Mouse (Mus musculus) hindbrain, embryonic 12.5 days (tissue): Measurements from ENCODE around the gene Btbd9. TPM values are rescaled to one million over a fixed set of nuclear protein-coding genes. Genes with fewer than 3 reads are reported as not detected.
A peak's percentile ranks its signal among the peaks of the same experiment; 100 is the strongest.

Experiments used
- ATAC-seq: fragments of 200-750 bp; cut with Nextera tagmentation; 2 replicates; pipeline ENCODE4 v1.8.0; 2017; ENCODE audit warnings: moderate TSS enrichment; ENCODE audit not compliant: low FRiP score
- H3K27ac ChIP-seq: fragments of 300-500 bp; sonication (generic); 2 replicates; pipeline ENCODE4 v1.5.1; 2016; ENCODE audit warnings: mild to moderate bottlenecking
- H3K27me3 ChIP-seq: fragments of 300-500 bp; sonication (generic); 2 replicates; pipeline ENCODE4 v1.6.1; 2016; ENCODE audit warnings: mild to moderate bottlenecking
- H3K36me3 ChIP-seq: fragments of 300-500 bp; sonication (generic); 2 replicates; pipeline ENCODE4 v1.6.1; 2016; ENCODE audit warnings: mild to moderate bottlenecking
- H3K4me1 ChIP-seq: fragments of 300-500 bp; sonication (generic); 2 replicates; pipeline ENCODE4 v1.6.1; 2016
- H3K4me2 ChIP-seq: fragments of 300-500 bp; sonication (generic); replicated peaks from 2 replicates; pipeline ENCODE4 v1.6.1; 2016; ENCODE audit warnings: mild to moderate bottlenecking
- H3K4me3 ChIP-seq: fragments of 300-500 bp; sonication (generic); 2 replicates; pipeline ENCODE4 v1.5.1; 2016; ENCODE audit warnings: mild to moderate bottlenecking
- H3K9ac ChIP-seq: fragments of 300-500 bp; sonication (generic); 2 replicates; pipeline ENCODE4 v1.6.1; 2016; ENCODE audit warnings: mild to moderate bottlenecking, moderate library complexity
- H3K9me3 ChIP-seq: fragments of 300-500 bp; sonication (generic); replicated peaks from 2 replicates; pipeline ENCODE4 v1.6.1; 2016; ENCODE audit warnings: mild to moderate bottlenecking
- WGBS: fragments of 180-500 bp; shearing (Covaris S2); methylation state at CpG from one replicate; pipeline ENCODE4 v1.1.7; 2016; 5-methylcytosine and 5-hydroxymethylcytosine counted together
- polyA plus RNA-seq: library from polyadenylated mRNA; unstranded; fragments of >200 nt; fragmentation: Nextera tagmentation; extraction: Ambion mirVana; gene quantifications from 2 replicates; pipeline ENCODE4 v1.2.1, GENCODE M21; 2016

The Btbd9 gene
- polyA plus RNA-seq, 1 experiment from 2014 or later = 106 TPM

DNA sequence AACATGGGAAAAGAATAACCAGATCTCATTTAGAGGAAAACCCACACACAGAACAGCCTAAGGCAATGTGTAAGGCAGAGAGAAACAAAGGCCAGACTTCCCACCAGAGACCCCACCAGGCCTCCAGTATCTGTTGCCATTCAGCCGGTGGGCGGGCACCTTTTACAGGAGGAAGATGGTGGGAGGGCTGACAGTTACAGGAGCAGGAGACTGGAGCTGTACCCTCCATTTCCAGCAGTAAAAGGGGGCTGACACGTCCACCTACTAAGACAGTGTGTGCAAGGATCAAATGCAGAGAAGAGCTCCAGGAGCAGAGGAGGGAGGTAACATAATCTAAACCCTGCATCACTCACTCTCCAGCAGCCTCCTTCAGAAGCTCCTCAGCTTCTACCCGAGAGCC, 123.0 kb downstream of the Btbd9 start:
- WGBS = 62% methylated on average over 4 of the region's 4 CpGs
- Histone ChIP-seq H3K36me3 (no peaks in the 10 kb centered on the region), H3K9me3 (no peaks in the 10 kb centered on the region), H3K4me3 (no peak overlapping the region), H3K27me3 (no peaks in the 10 kb centered on the region), H3K4me1 (peaks cover 16% of the 10 kb centered on the region), H3K4me2 (no peak overlapping the region), H3K27ac (no peak overlapping the region), H3K9ac (no peak overlapping the region)
- ATAC-seq = no peak

- no peaks in the 10 kb centered on the region for H3K36me3 ChIP-seq
- H3K9ac ChIP-seq = no peak overlapping the region
- H3K4me3 ChIP-seq = no peak overlapping the region
- no peaks in the 10 kb centered on the region for H3K9me3 ChIP-seq
- WGBS = 94% methylated on average over 9 of the region's 9 CpGs
- no peak overlapping the region for H3K27ac ChIP-seq
- ATAC-seq = no peak
- H3K4me1 ChIP-seq = peaks cover 11% of the 10 kb centered on the region; the same call in 1 of the 2 replicates
- no peak overlapping the region for H3K4me2 ChIP-seq
- H3K27me3 ChIP-seq = no peaks in the 10 kb centered on the region
Observed at GRCm38 (mm10) chr17:30452363-30452762, 123.9 kb downstream of the Btbd9 start.

DNA sequence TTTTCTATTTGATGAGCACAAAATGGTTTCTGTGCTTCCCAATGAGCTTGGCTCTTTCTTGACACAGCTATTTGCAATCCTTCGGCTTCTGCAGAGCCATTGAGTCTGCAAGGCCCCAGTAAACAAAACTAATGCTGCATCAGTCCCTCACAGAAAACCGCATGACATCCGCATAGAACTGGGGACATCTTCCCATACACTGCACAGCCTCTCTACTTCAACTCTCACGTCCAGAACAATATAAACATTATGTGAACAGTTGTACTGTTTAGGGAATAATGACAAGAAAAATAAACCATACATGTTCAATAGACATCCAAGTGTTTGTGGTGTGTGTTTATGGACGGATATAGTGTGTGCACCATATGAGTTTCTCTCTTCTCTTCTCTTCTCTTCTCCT, 127.7 kb downstream of the Btbd9 start:
- no peak for ATAC-seq
- H3K27ac ChIP-seq = no peak overlapping the region
- no peak overlapping the region for H3K4me2 ChIP-seq
- H3K4me1 ChIP-seq = no peaks in the 10 kb centered on the region
- peaks cover 6% of the 10 kb centered on the region; the same call in 1 of the 2 replicates for H3K36me3 ChIP-seq
- WGBS = 92% methylated on average over 5 of the region's 5 CpGs
- H3K9me3 ChIP-seq = 0 out of 2 replicates have a peak, but pooled peaks cover 4% of the 10 kb centered on the region
- H3K9ac ChIP-seq = no peak overlapping the region
- no peak overlapping the region for H3K4me3 ChIP-seq
- no peaks in the 10 kb centered on the region for H3K27me3 ChIP-seq

- H3K27ac ChIP-seq = no peak overlapping the region
- no peak overlapping the region for H3K4me2 ChIP-seq
- H3K4me1 ChIP-seq = peaks cover 3% of the 10 kb centered on the region; the same call in 1 of the 2 replicates
- no peak overlapping the region for H3K4me3 ChIP-seq
- peaks cover 6% of the 10 kb centered on the region; the same call in 1 of the 2 replicates for H3K36me3 ChIP-seq
- no peak overlapping the region for H3K9ac ChIP-seq
- 90% methylated on average over 3 of the region's 3 CpGs for WGBS
- no peak for ATAC-seq
- H3K9me3 ChIP-seq = 0 out of 2 replicates have a peak, but pooled peaks cover 4% of the 10 kb centered on the region
- H3K27me3 ChIP-seq = no peaks in the 10 kb centered on the region
Observed at GRCm38 (mm10) chr17:30445805-30446441, 130.4 kb downstream of the Btbd9 start.

GRCm38 (mm10) chr17:30439702-30440101, 136.6 kb downstream of the Btbd9 start:
- 82% methylated on average over 3 of the region's 3 CpGs for WGBS
- 0 out of 2 replicates have a peak, but pooled peaks cover 4% of the 10 kb centered on the region for H3K9me3 ChIP-seq

GRCm38 (mm10) chr17:30438786-30439185, 137.5 kb downstream of the Btbd9 start:
- H3K4me2 ChIP-seq = no peak overlapping the region

More at GRCm38 (mm10) chr17:30439702-30440101, 136.6 kb downstream of the Btbd9 start:
- H3K4me3 ChIP-seq = no peak overlapping the region
- H3K27ac ChIP-seq = no peak overlapping the region
- H3K27me3 ChIP-seq = no peaks in the 10 kb centered on the region
- ATAC-seq = no peak
- H3K9ac ChIP-seq = no peak overlapping the region
- H3K4me1 ChIP-seq = peaks cover 10% of the 10 kb centered on the region
- H3K4me2 ChIP-seq = no peak overlapping the region
- H3K36me3 ChIP-seq = peaks cover 6% of the 10 kb centered on the region; the same call in 1 of the 2 replicates

GRCm38 (mm10) chr17:30436021-30436461, 140.2 kb downstream of the Btbd9 start:
- Histone ChIP-seq H3K9ac (no peak overlapping the region; the same call in 1 of the 2 replicates), H3K36me3 (no peaks in the 10 kb centered on the region), H3K4me1 (peaks cover 8% of the 10 kb centered on the region), H3K27me3 (no peaks in the 10 kb centered on the region), H3K9me3 (no peaks in the 10 kb centered on the region), H3K4me2 (no peak overlapping the region), H3K4me3 (no peak overlapping the region), H3K27ac (0 out of 2 replicates have a peak overlapping the region, but pooled peaks have one; percentile 30)
- ATAC-seq = no peak
- 66% methylated on average over 5 of the region's 5 CpGs for WGBS

More at GRCm38 (mm10) chr17:30438786-30439185, 137.5 kb downstream of the Btbd9 start:
- peaks cover 10% of the 10 kb centered on the region for H3K4me1 ChIP-seq
- 88% methylated on average over 4 of the region's 4 CpGs for WGBS
- no peaks in the 10 kb centered on the region for H3K36me3 ChIP-seq
- no peaks in the 10 kb centered on the region for H3K27me3 ChIP-seq
- no peaks in the 10 kb centered on the region for H3K9me3 ChIP-seq
- no peak overlapping the region for H3K4me3 ChIP-seq
- H3K27ac ChIP-seq = no peak overlapping the region
- no peak overlapping the region for H3K9ac ChIP-seq
- no peak for ATAC-seq

DNA sequence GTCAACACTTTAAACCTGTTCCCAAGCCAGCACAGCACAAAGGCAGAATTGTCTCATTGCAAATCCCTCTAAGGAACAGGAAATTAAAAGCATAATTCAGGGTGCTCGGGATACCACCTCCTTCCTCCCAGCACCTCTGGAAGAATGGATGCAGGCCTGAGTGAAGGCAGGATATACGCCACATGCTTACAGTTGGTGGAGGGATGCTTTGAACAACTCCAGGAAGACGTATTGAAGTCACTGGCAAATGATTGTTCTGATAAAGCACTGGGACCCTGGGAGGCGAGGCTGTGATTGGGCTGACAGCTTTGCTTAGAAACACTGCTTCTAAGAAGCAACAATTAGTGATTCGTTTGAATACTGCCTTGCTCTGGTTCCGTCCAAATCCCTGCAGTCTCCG, 140.8 kb downstream of the Btbd9 start:
- ATAC-seq = no peak
- H3K27ac ChIP-seq = no peak overlapping the region

GRCm38 (mm10) chr17:30432094-30432493, 144.2 kb downstream of the Btbd9 start:
- H3K9ac ChIP-seq = no peak overlapping the region
- no peaks in the 10 kb centered on the region for H3K36me3 ChIP-seq
- ATAC-seq = no peak
- H3K27ac ChIP-seq = no peak overlapping the region
- no peak overlapping the region for H3K4me3 ChIP-seq
- WGBS = 87% methylated on average over 10 of the region's 10 CpGs
- H3K4me1 ChIP-seq = peaks cover 8% of the 10 kb centered on the region
- no peaks in the 10 kb centered on the region for H3K27me3 ChIP-seq
- no peak overlapping the region for H3K4me2 ChIP-seq
- no peaks in the 10 kb centered on the region for H3K9me3 ChIP-seq

More for the DNA sequence above, 140.8 kb downstream of the Btbd9 start:
- no peaks in the 10 kb centered on the region for H3K27me3 ChIP-seq
- no peaks in the 10 kb centered on the region for H3K36me3 ChIP-seq
- H3K9me3 ChIP-seq = no peaks in the 10 kb centered on the region
- H3K4me1 ChIP-seq = peaks cover 8% of the 10 kb centered on the region
- H3K4me3 ChIP-seq = no peak overlapping the region
- H3K4me2 ChIP-seq = no peak overlapping the region
- WGBS = 54% methylated on average over 7 of the region's 7 CpGs
- no peak overlapping the region for H3K9ac ChIP-seq

DNA sequence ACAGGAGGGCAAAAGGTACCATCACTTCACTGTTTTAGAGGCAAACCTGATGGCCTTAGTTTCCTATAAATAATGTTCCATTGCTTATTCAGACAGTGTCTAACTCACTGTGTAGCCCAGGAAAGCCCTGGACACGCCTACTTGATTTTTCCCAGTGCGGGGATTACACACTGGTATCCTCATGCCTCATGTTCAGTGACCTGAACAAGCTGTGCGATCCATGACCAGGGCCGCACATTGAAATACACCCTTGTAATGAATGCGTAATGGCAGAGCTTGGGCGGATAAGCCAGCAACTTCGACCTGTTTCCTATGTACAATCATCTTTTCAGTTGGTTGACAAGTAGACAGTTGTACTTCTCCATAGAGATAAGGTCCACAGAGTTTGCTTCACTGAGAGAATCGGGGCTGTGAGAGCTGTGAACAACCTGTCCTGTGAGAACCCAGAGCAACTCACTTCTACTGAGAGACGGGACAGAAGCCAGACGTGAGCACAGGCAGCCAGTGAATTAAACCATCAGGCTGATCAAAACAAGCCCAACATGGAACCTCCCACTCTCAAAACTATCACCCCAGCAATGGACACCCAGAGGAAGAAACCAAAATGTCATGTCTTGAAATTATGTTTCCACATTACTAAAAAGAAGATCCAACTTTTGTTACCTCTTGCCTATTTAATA, 145.2 kb downstream of the Btbd9 start:
- no peak overlapping the region for H3K27ac ChIP-seq
- H3K4me2 ChIP-seq = no peak overlapping the region
- peaks cover 7% of the 10 kb centered on the region for H3K4me1 ChIP-seq
- no peak for ATAC-seq
- no peaks in the 10 kb centered on the region for H3K36me3 ChIP-seq
- no peak overlapping the region for H3K9ac ChIP-seq
- 84% methylated on average over 10 of the region's 10 CpGs for WGBS
- no peak overlapping the region for H3K4me3 ChIP-seq
- no peaks in the 10 kb centered on the region for H3K9me3 ChIP-seq
- no peaks in the 10 kb centered on the region for H3K27me3 ChIP-seq

- Histone ChIP-seq H3K9me3 (no peaks in the 10 kb centered on the region), H3K27me3 (no peaks in the 10 kb centered on the region), H3K4me3 (no peak overlapping the region), H3K4me2 (no peak overlapping the region), H3K9ac (no peak overlapping the region), H3K36me3 (no peaks in the 10 kb centered on the region), H3K4me1 (0 out of 2 replicates have a peak, but pooled peaks cover 2% of the 10 kb centered on the region), H3K27ac (no peak overlapping the region)
- no peak for ATAC-seq
- 97% methylated on average over 9 of the region's 9 CpGs for WGBS
Observed at GRCm38 (mm10) chr17:30428661-30429060, 147.6 kb downstream of the Btbd9 start.

DNA sequence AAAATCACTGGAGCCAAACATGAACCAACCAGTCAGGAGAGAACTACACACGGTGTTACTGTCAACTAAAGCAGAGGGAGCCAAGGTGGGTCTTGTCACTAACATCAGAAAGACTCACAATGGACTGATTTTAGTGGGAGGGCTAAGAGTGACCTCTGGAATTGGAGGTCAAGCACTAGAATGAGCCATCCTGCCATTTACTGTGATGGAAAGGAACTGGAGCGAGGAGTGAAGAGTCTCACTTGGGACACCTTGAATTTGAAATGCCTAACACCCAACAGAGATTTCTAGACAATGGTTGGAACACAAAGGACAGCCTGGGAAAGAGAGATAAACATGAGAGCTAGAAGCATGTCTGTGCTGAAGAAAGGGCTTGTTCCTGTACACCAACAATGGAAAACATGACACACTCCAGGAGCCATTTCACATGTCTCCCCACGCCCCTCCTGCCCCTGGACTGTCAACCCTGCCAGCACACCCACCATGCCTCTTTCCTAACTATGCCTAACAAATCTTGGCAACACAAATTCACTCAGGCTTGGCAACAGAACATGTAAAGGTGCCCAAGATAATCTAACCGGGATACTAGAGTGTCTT, 152.9 kb downstream of the Btbd9 start:
- WGBS = 63% methylated on average over 4 of the region's 4 CpGs
- no peak overlapping the region for H3K9ac ChIP-seq
- ATAC-seq = no peak
- no peak overlapping the region for H3K27ac ChIP-seq
- H3K27me3 ChIP-seq = no peaks in the 10 kb centered on the region
- peaks cover 11% of the 10 kb centered on the region; the same call in 1 of the 2 replicates for H3K4me1 ChIP-seq
- H3K36me3 ChIP-seq = no peaks in the 10 kb centered on the region
- no peak overlapping the region for H3K4me2 ChIP-seq
- H3K9me3 ChIP-seq = no peaks in the 10 kb centered on the region
- H3K4me3 ChIP-seq = no peak overlapping the region
